Mouse (Mus musculus): Measurements from ENCODE around the gene Syt1. TPM values are rescaled to one million over a fixed set of nuclear protein-coding genes. Genes with fewer than 3 reads are reported as not detected.

Syt1 gene
- polyA plus RNA-seq, 1 experiment from 2014 or later: 4.5 TPM

DNA sequence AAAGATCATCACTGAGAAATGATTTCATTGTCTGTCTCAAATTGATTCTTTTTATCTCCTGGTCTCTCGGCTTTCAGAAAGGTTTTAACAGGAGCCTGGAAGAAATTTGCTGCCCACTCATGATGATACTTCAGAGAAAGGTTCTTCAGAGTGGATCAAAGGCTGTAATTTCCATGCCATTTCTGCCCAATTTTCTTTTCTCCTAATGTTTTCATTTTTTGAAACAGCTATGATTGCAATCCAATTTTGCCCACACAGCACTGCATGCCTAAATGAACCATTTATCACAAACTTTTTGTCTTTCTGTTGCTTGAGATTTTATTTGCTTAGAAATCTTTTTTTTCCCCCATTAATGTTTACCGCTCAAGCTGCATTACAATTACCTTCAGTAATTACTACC, 257.5 kb downstream of the Syt1 start:
- H3K4me3 ChIP-seq (ENCODE audit: low read depth, low read length): no peak overlapping the region
- no peaks in the 10 kb centered on the region for H3K27me3 ChIP-seq (replicated peaks; ENCODE audit: control insufficient read depth, insufficient read depth, low read length)
- H3K9me3 ChIP-seq (ENCODE audit: control insufficient read depth): no peaks in the 10 kb centered on the region
- no peaks in the 10 kb centered on the region for H3K36me3 ChIP-seq (ENCODE audit: control insufficient read depth, insufficient read depth)
- TF ChIP-seq CTCF (IDR thresholded peaks at IDR 0.05; ENCODE audit: low read depth): no peak
- no peak for ATAC-seq
- H3K27ac ChIP-seq (ENCODE audit: low read depth, low read length): no peak overlapping the region
- H3K4me2 ChIP-seq (replicated peaks; ENCODE audit: low read depth): no peak overlapping the region
- no peak overlapping the region for H3K9ac ChIP-seq (ENCODE audit: low read depth, low read length)
- 83% methylated on average over 2 of the region's 2 CpGs for WGBS
- no peaks in the 10 kb centered on the region for H3K4me1 ChIP-seq (replicated peaks; ENCODE audit: control insufficient read depth, insufficient read depth, low read length)

DNA sequence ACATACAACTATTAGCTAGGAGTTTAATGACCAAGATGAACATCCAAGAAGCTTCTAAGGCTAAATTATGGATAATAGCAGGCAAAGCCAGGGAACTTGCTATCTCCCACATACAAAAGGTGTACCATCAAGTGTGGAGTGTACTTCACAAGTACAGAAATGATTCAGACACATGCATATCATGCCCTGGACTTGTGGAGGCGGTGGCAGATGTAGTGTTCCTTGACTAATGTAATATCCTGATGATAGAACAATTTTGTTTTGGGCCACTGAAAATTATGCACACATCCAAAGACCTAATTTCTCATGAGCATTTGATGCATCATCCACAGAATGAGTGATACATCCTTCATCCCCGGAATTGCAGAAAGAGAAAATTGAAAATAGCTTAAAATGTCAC, 267.0 kb downstream of the Syt1 start:
- no peak for ATAC-seq
- no peak for TF ChIP-seq CTCF (IDR thresholded peaks at IDR 0.05; ENCODE audit: low read depth)
- Histone ChIP-seq H3K4me2 (replicated peaks; ENCODE audit: low read depth) (no peak overlapping the region), H3K36me3 (ENCODE audit: control insufficient read depth, insufficient read depth) (no peaks in the 10 kb centered on the region), H3K4me1 (replicated peaks; ENCODE audit: control insufficient read depth, insufficient read depth, low read length) (no peaks in the 10 kb centered on the region), H3K9me3 (ENCODE audit: control insufficient read depth) (no peaks in the 10 kb centered on the region), H3K27me3 (replicated peaks; ENCODE audit: control insufficient read depth, insufficient read depth, low read length) (no peaks in the 10 kb centered on the region), H3K27ac (ENCODE audit: low read depth, low read length) (no peak overlapping the region), H3K4me3 (ENCODE audit: low read depth, low read length) (no peak overlapping the region), H3K9ac (ENCODE audit: low read depth, low read length) (no peak overlapping the region)
- 86% methylated on average over 2 of the region's 2 CpGs for WGBS

DNA sequence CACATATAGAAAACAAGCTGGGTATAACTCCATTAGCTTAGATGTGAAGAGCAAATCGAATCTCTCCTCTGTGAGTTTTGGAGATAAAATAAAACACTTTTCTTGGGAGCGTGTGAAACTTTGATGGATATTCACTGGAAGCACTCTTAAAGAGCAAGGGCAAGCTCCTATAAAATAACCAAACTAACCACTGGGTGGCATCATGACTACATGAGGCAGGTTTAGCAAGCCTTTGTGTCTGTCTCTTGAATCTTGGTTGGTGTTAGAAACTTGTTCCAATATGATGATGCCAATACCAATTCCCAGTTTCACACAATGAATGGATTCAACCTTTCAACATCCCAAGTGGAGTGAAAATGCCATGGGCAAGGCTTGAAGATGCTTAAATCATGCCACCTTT, 276.8 kb downstream of the Syt1 start:
- no peak for ATAC-seq
- Histone ChIP-seq H3K4me3 (ENCODE audit: low read depth, low read length) (no peak overlapping the region), H3K4me2 (replicated peaks; ENCODE audit: low read depth) (no peak overlapping the region), H3K27me3 (replicated peaks; ENCODE audit: control insufficient read depth, insufficient read depth, low read length) (no peaks in the 10 kb centered on the region), H3K4me1 (replicated peaks; ENCODE audit: control insufficient read depth, insufficient read depth, low read length) (no peaks in the 10 kb centered on the region), H3K9me3 (ENCODE audit: control insufficient read depth) (no peaks in the 10 kb centered on the region), H3K27ac (ENCODE audit: low read depth, low read length) (no peak overlapping the region), H3K9ac (ENCODE audit: low read depth, low read length) (no peak overlapping the region), H3K36me3 (ENCODE audit: control insufficient read depth, insufficient read depth) (no peaks in the 10 kb centered on the region)
- TF ChIP-seq CTCF (IDR thresholded peaks at IDR 0.05; ENCODE audit: low read depth): peak; percentile 70
- 55% methylated on average over 2 of the region's 2 CpGs for WGBS

GRCm38 (mm10) chr10:108728961-108729360, 281.8 kb downstream of the Syt1 start:
- Histone ChIP-seq H3K4me2 (replicated peaks; ENCODE audit: low read depth) (no peak overlapping the region), H3K9me3 (ENCODE audit: control insufficient read depth) (no peaks in the 10 kb centered on the region), H3K9ac (ENCODE audit: low read depth, low read length) (no peak overlapping the region), H3K36me3 (ENCODE audit: control insufficient read depth, insufficient read depth) (no peaks in the 10 kb centered on the region), H3K27ac (ENCODE audit: low read depth, low read length) (no peak overlapping the region), H3K4me3 (ENCODE audit: low read depth, low read length) (no peak overlapping the region), H3K27me3 (replicated peaks; ENCODE audit: control insufficient read depth, insufficient read depth, low read length) (no peaks in the 10 kb centered on the region), H3K4me1 (replicated peaks; ENCODE audit: control insufficient read depth, insufficient read depth, low read length) (no peaks in the 10 kb centered on the region)
- TF ChIP-seq CTCF (IDR thresholded peaks at IDR 0.05; ENCODE audit: low read depth): no peak
- 76% methylated on average over 8 of the region's 8 CpGs for WGBS
- ATAC-seq: no peak

DNA sequence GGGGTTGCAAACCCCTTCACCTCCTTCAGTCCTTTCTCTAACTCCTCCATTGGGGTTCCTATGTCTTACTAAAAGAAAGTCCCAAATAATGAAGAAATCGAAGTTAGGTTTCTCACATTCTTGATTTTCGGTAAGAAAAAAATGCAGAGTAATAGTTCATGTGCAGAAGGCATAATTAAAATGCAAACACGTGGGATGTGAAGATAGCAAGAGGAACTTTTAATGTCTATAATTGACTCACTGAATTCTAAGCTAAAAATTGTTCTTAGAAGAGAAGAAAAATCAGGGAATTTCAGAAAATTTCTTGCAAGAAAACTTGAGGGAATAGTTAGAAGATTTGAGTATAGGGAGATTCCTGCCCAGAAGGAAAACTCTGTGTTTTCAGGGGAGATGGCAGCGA, 284.4 kb downstream of the Syt1 start:
- Histone ChIP-seq H3K4me2 (replicated peaks; ENCODE audit: low read depth) (no peak overlapping the region), H3K36me3 (ENCODE audit: control insufficient read depth, insufficient read depth) (no peaks in the 10 kb centered on the region), H3K9me3 (ENCODE audit: control insufficient read depth) (no peaks in the 10 kb centered on the region), H3K27me3 (replicated peaks; ENCODE audit: control insufficient read depth, insufficient read depth, low read length) (no peaks in the 10 kb centered on the region), H3K4me1 (replicated peaks; ENCODE audit: control insufficient read depth, insufficient read depth, low read length) (no peaks in the 10 kb centered on the region), H3K27ac (ENCODE audit: low read depth, low read length) (no peak overlapping the region), H3K9ac (ENCODE audit: low read depth, low read length) (no peak overlapping the region), H3K4me3 (ENCODE audit: low read depth, low read length) (no peak overlapping the region)
- TF ChIP-seq CTCF (IDR thresholded peaks at IDR 0.05; ENCODE audit: low read depth): no peak
- no peak for ATAC-seq
- 82% methylated on average over 4 of the region's 4 CpGs for WGBS

- Histone ChIP-seq H3K4me1 (replicated peaks; ENCODE audit: control insufficient read depth, insufficient read depth, low read length) (no peaks in the 10 kb centered on the region), H3K9ac (ENCODE audit: low read depth, low read length) (no peak overlapping the region), H3K9me3 (ENCODE audit: control insufficient read depth) (no peaks in the 10 kb centered on the region), H3K4me2 (replicated peaks; ENCODE audit: low read depth) (no peak overlapping the region), H3K36me3 (ENCODE audit: control insufficient read depth, insufficient read depth) (no peaks in the 10 kb centered on the region), H3K27ac (ENCODE audit: low read depth, low read length) (no peak overlapping the region), H3K4me3 (ENCODE audit: low read depth, low read length) (no peak overlapping the region), H3K27me3 (replicated peaks; ENCODE audit: control insufficient read depth, insufficient read depth, low read length) (no peaks in the 10 kb centered on the region)
- no peak for TF ChIP-seq CTCF (IDR thresholded peaks at IDR 0.05; ENCODE audit: low read depth)
- 83% methylated on average over 3 of the region's 3 CpGs for WGBS
- no peak for ATAC-seq
Observed at GRCm38 (mm10) chr10:108724878-108725277, 285.9 kb downstream of the Syt1 start.

DNA sequence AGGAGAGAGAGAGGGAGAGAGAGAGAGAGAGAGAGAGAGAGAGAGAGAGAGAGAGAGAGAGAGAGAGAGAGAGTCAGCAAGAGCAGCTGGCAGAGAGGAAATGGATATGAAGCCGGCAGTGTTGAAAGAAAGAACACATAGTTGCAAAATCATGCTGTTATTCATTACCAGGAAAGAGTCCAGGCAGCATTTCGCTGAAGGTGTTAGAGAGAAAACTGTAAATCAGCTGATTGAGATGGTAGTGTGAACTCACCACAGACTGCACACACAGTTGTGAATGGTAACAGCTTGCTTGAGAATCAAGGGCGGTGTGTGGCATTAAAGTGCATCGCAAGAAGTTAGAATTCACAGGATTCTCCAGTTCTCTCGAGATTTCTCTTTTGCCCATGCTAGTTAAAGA, 300.3 kb downstream of the Syt1 start:
- Histone ChIP-seq H3K27me3 (replicated peaks; ENCODE audit: control insufficient read depth, insufficient read depth, low read length) (no peaks in the 10 kb centered on the region), H3K27ac (ENCODE audit: low read depth, low read length) (no peak overlapping the region), H3K9ac (ENCODE audit: low read depth, low read length) (no peak overlapping the region), H3K36me3 (ENCODE audit: control insufficient read depth, insufficient read depth) (no peaks in the 10 kb centered on the region), H3K4me2 (replicated peaks; ENCODE audit: low read depth) (no peak overlapping the region), H3K9me3 (ENCODE audit: control insufficient read depth) (no peaks in the 10 kb centered on the region), H3K4me1 (replicated peaks; ENCODE audit: control insufficient read depth, insufficient read depth, low read length) (no peaks in the 10 kb centered on the region), H3K4me3 (ENCODE audit: low read depth, low read length) (no peak overlapping the region)
- 62% methylated on average over 5 of the region's 5 CpGs for WGBS
- ATAC-seq: no peak
- no peak for TF ChIP-seq CTCF (IDR thresholded peaks at IDR 0.05; ENCODE audit: low read depth)

All from intestine, postnatal 0 days (tissue).